Mouse (Mus musculus): Measurements from ENCODE around the gene Fam53b. TPM values are rescaled to one million over a fixed set of nuclear protein-coding genes. Genes with fewer than 3 reads are reported as not detected.

Fam53b gene
- total and polyA plus RNA-seq, 3 experiments, result 15.6 to 30.9 (median 22.1) TPM

DNA sequence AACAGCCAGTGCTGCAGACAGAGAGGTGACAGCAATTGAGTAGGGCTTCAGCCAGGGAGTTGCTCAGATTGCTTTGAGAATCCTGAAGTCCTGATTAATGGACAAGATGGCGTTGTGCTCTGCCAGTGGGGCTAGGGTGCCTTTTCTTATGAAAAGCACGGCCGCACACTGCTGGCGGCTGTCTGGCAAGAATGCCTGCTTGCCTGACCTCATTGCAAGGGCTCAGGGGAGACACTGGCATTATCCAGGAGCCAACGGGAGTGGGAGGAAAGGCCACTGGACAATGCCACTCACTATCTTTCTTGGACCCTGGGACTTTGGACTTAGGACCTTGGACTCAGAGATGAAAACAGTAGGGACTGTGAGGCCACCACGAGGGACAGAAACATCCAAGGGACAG, 80.2 kb downstream of the Fam53b start:
- no peaks in the 10 kb centered on the region for H3K27me3 ChIP-seq (replicated peaks)
- DNase-seq (ENCODE audit: extremely low read depth), result no peak
- no peak overlapping the region for H3K9ac ChIP-seq (ENCODE audit: insufficient read depth, low read depth)
- dilution Hi-C loops (cut with MboI; ENCODE audit: extremely low pct_ligation_motif_present, extremely low pct_unique_long_range_greater_than_20kb, low sequenced_read_pairs), result no loop called here
- no peaks in the 10 kb centered on the region for H3K79me2 ChIP-seq (replicated peaks; ENCODE audit: control insufficient read depth, extremely low read depth, insufficient read depth, poor library complexity, severe bottlenecking)
- in situ Hi-C loops (cut with MboI; ENCODE audit: low pct_ligation_motif_present, low pct_unique_long_range_greater_than_20kb, low sequenced_read_pairs), result no loop called here
- peaks cover 39 to 86% of the 10 kb centered on the region in 2 experiments for H3K4me1 ChIP-seq (ENCODE audit: control insufficient read depth in 1 of 2, insufficient read depth in 2 of 2)
- no peak overlapping the region for H3K4me2 ChIP-seq (ENCODE audit: insufficient read depth, low read depth, poor library complexity, severe bottlenecking)
- no peak overlapping the region for H3K4me3 ChIP-seq (replicated peaks in 1 of 3; ENCODE audit: low read depth in 2 of 3, low read length in 2 of 3, poor library complexity in 1 of 3)
- no peaks in the 10 kb centered on the region for H3K9me3 ChIP-seq (replicated peaks; ENCODE audit: low read length)
- TF ChIP-seq POLR2A (IDR thresholded peaks at IDR 0.05; ENCODE audit: low read depth, low read length), result no peak
- TF ChIP-seq GABPA (IDR thresholded peaks at IDR 0.05; ENCODE audit: insufficient replicate concordance, low read depth, low read length), result no peak
- TF ChIP-seq UBTF (IDR thresholded peaks at IDR 0.05; ENCODE audit: low read depth, low read length), result no peak
- TF ChIP-seq SMC3 (IDR thresholded peaks at IDR 0.05; ENCODE audit: low read depth, low read length), result no peak
- no peak for TF ChIP-seq SIN3A (IDR thresholded peaks at IDR 0.05; ENCODE audit: low read length)
- no peak for TF ChIP-seq JUND (conservative IDR thresholded peaks at IDR 0.05; ENCODE audit: low read depth, low read length)
- TF ChIP-seq MXI1 (IDR thresholded peaks at IDR 0.05; ENCODE audit: low read depth, low read length), result no peak
- no peak for TF ChIP-seq MAX (IDR thresholded peaks at IDR 0.05; ENCODE audit: low read length)
- no peak for TF ChIP-seq RAD21 (IDR thresholded peaks at IDR 0.05; ENCODE audit: low read depth, low read length)
- no peak for TF ChIP-seq ELF1 (IDR thresholded peaks at IDR 0.05; ENCODE audit: low read depth, low read length)
- no peak for TF ChIP-seq EP300 (IDR thresholded peaks at IDR 0.05; ENCODE audit: low read length)
- TF ChIP-seq NELFE (IDR thresholded peaks at IDR 0.05; ENCODE audit: low read depth, low read length), result no peak
- TF ChIP-seq PAX5 (IDR thresholded peaks at IDR 0.05; ENCODE audit: low read length), result no peak
- no peak for TF ChIP-seq BHLHE40 (IDR thresholded peaks at IDR 0.05; ENCODE audit: low read depth, low read length)
- TF ChIP-seq CHD2 (IDR thresholded peaks at IDR 0.05; ENCODE audit: low read length), result no peak
- no peak for TF ChIP-seq ZC3H11A (IDR thresholded peaks at IDR 0.05; ENCODE audit: low read depth, low read length)
- TF ChIP-seq ETS1 (conservative IDR thresholded peaks at IDR 0.05; ENCODE audit: low read depth, low read length), result no peak
- H3K36me3 ChIP-seq (replicated peaks in 1 of 2; ENCODE audit: control insufficient read depth in 1 of 2, insufficient read depth in 1 of 2, low read length in 1 of 2), result peaks cover 17 to 79% of the 10 kb centered on the region in 2 experiments
- no peak overlapping the region for H3K27ac ChIP-seq (ENCODE audit: insufficient read depth, low read depth)

DNA sequence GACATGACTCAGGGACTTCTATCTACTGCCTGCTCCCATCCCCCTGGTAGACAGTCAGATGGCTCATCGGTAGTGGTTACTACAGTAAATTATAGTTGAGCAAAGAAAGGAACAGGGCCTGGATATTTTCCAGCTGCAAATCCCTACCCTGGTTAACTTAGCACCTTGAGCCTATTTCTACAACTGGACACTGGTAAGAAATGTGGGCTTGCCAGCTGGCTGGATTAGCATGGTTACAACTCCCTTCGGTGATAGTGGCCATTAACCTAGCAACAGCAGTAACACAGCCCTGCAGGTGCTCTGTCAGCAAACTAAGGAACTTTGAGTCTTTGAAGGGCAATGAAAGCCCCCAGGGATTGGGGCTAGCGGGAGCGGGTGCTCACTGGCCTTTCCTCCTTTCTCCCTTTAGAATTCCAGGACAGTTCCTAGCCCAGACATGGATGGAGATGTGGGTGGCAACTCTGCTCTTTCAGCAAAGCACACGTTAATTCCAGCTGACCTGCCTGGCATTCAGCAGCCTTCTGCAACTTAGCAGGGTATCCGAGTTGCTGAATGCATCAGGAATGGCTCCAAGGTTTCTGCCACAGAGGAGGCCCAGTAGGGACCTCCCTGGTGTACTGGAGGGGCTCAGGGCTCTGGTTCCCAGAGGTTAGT, 81.4 kb downstream of the Fam53b start:
- no peaks in the 10 kb centered on the region for H3K79me2 ChIP-seq (replicated peaks; ENCODE audit: control insufficient read depth, extremely low read depth, insufficient read depth, poor library complexity, severe bottlenecking)
- DNase-seq (ENCODE audit: extremely low read depth), result no peak
- H3K36me3 ChIP-seq (replicated peaks in 1 of 2; ENCODE audit: control insufficient read depth in 1 of 2, insufficient read depth in 1 of 2, low read length in 1 of 2), result peaks cover 17 to 76% of the 10 kb centered on the region in 2 experiments
- no peaks in the 10 kb centered on the region for H3K27me3 ChIP-seq (replicated peaks)
- dilution Hi-C loops (cut with MboI; ENCODE audit: extremely low pct_ligation_motif_present, extremely low pct_unique_long_range_greater_than_20kb, low sequenced_read_pairs), result no loop called here
- TF ChIP-seq MAFK (IDR thresholded peaks at IDR 0.05; ENCODE audit: insufficient replicate concordance, low read length), result no peak
- TF ChIP-seq CHD1 (IDR thresholded peaks at IDR 0.05; ENCODE audit: low read depth, low read length), result no peak
- no peak for TF ChIP-seq ZMIZ1 (IDR thresholded peaks at IDR 0.05; ENCODE audit: low read depth, low read length)
- TF ChIP-seq JUND (conservative IDR thresholded peaks at IDR 0.05; ENCODE audit: low read depth, low read length), result no peak
- TF ChIP-seq RAD21 (IDR thresholded peaks at IDR 0.05; ENCODE audit: low read depth, low read length), result no peak
- TF ChIP-seq POLR2A (IDR thresholded peaks at IDR 0.05; ENCODE audit: low read depth, low read length), result no peak
- TF ChIP-seq UBTF (IDR thresholded peaks at IDR 0.05; ENCODE audit: low read depth, low read length), result no peak
- no peak for TF ChIP-seq MEF2A (IDR thresholded peaks at IDR 0.05; ENCODE audit: borderline replicate concordance, low read depth, low read length)
- no peak for TF ChIP-seq ETS1 (conservative IDR thresholded peaks at IDR 0.05; ENCODE audit: low read depth, low read length)
- in situ Hi-C loops (cut with MboI; ENCODE audit: low pct_ligation_motif_present, low pct_unique_long_range_greater_than_20kb, low sequenced_read_pairs), result no loop called here
- peaks cover 37 to 82% of the 10 kb centered on the region in 2 experiments for H3K4me1 ChIP-seq (ENCODE audit: control insufficient read depth in 1 of 2, insufficient read depth in 2 of 2)
- H3K9ac ChIP-seq (ENCODE audit: insufficient read depth, low read depth), result no peak overlapping the region
- H3K4me2 ChIP-seq (ENCODE audit: insufficient read depth, low read depth, poor library complexity, severe bottlenecking), result no peak overlapping the region
- H3K4me3 ChIP-seq (replicated peaks in 1 of 3; ENCODE audit: low read depth in 2 of 3, low read length in 2 of 3, poor library complexity in 1 of 3), result no peak overlapping the region
- no peaks in the 10 kb centered on the region for H3K9me3 ChIP-seq (replicated peaks; ENCODE audit: low read length)
- no peak overlapping the region for H3K27ac ChIP-seq (ENCODE audit: insufficient read depth, low read depth)

All from CH12.LX (cell line).